Mouse (Mus musculus) embryonic fibroblast, embryonic 13.5 days (primary cell): ENCODE results near the gene Nectin4.

Experiments
- CTCF ChIP-seq: IDR thresholded peaks from 2 replicates; pipeline ENCODE4 v1.5.1; 2011; ENCODE audit warnings: mild to moderate bottlenecking, control low read depth, low read length, moderate library complexity, borderline replicate concordance; ENCODE audit not compliant: insufficient read depth
- POLR2A ChIP-seq: IDR thresholded peaks from 2 replicates; pipeline ENCODE4 v1.6.1; 2011; ENCODE audit warnings: low read depth, mild to moderate bottlenecking, control low read depth, low read length, moderate library complexity

GRCm38 (mm10) chr1:171321415-171321814 lies 48.5 kb upstream of the Nectin4 start:
- TF ChIP-seq POLR2A: no peak
- no peak for TF ChIP-seq CTCF
